Mouse (Mus musculus): ENCODE data around the gene Vmn2r2. TPM values are rescaled to one million over a fixed set of nuclear protein-coding genes. Genes with fewer than 3 reads are reported as not detected.

Gene Vmn2r2
- 0.04 and 0.07 TPM in 2 replicates for polyA plus RNA-seq (2014; fragmentation: Nextera tagmentation; extraction: Ambion mirVana)

DNA sequence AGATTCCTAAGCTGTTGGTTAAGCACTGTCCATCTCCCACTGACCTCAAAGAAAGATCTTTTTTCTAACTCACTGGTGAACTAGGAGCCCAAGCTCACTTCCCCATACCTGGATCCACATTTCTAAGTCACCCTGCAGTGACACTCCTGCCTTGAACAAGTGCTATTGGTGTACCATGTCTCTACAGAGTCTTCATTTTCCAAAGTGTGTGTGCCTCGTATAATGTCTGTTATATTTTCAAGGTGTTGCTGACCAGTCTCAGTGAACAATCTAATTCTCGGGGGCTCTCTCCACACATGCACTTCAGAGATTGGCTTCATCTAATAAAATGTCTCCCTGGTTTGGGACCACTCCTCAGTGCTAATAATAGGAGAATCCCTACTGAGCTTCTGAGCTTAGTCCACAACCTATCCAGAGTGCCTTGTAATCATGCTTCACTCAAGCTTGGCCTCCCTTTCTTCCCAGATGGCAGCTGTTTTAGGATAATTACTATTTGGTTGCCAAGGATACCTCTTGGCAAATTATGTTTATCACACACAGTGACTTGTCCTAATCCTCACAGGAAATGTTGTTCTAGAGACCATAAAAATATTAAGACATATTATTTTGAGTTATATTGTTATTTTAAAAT lies at the start of gene Vmn2r2:
Vmn2r2 (minus strand) TSS at position 51 of the 631 bp plus-strand sequence.
- Histone ChIP-seq H3K4me2 (ENCODE audit: low read depth, low read length) (no peak within 1 kb of the TSS), H3K4me3 (ENCODE audit: low read depth, low read length) (no peak within 1 kb of the TSS), H3K36me3 (replicated peaks; ENCODE audit: control insufficient read depth, insufficient read depth, low read depth, low read length) (no peaks in the 10 kb centered on the region), H3K9ac (replicated peaks; ENCODE audit: low read length) (no peak within 1 kb of the TSS), H3K4me1 (ENCODE audit: control insufficient read depth, insufficient read depth, low read length) (no peaks in the 10 kb centered on the region), H3K27me3 (ENCODE audit: control insufficient read depth, insufficient read depth, low read length) (no peaks in the 10 kb centered on the region), H3K9me3 (replicated peaks; ENCODE audit: control insufficient read depth, low read length) (no peaks in the 10 kb centered on the region), H3K27ac (replicated peaks; ENCODE audit: low read depth, low read length) (no peak within 1 kb of the TSS)
- DNase-seq (ENCODE audit: low spot score) (no peak), ATAC-seq (replicated peaks; ENCODE audit: insufficient number of reproducible peaks, low FRiP score, low TSS enrichment, low read depth) (no peak)
- 83% methylated on average over 2 of the region's 2 CpGs for WGBS

DNA sequence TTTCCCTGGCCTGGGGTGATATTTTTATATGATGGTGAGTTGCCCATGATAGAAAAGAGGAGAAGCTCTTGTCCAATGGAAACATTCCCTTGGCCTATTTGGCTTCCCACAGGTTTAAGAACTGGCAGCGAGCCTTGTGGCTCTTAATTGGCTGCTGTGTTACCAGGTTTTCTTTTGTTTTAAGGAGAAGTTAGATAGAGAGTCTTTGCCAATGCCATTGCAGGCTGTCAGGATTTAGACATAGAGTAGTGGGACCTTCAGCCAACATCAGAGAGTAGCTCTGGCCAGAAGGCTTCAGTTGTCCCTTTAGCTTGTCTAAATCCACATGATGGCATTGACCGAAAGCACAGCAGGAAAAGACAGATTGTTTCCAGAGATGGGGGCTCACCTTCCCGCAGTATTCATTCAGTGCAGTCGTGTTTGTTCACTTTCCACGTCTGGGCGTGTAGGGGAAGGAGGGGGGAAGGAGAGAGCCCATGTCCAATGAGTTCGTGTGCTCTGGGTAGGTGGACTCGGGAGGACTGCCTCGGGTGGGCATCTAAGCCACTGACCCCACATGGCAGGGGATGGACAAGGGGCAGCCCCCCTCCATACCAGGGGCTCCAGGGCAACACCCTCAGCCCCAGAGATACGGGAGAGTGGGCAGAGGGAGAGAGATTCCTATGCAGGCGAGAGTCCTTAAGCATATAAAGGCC lies 28.2 kb downstream of the Vmn2r2 start:
- 87% methylated on average over 11 of the region's 11 CpGs for WGBS
- no peaks in the 10 kb centered on the region for H3K27me3 ChIP-seq (ENCODE audit: control insufficient read depth, insufficient read depth, low read length)
- no peak overlapping the region for H3K4me3 ChIP-seq (ENCODE audit: low read depth, low read length)
- H3K4me1 ChIP-seq (ENCODE audit: control insufficient read depth, insufficient read depth, low read length): no peaks in the 10 kb centered on the region
- no peak overlapping the region for H3K27ac ChIP-seq (replicated peaks; ENCODE audit: low read depth, low read length)
- ATAC-seq (replicated peaks; ENCODE audit: insufficient number of reproducible peaks, low FRiP score, low TSS enrichment, low read depth) (no peak), DNase-seq (ENCODE audit: low spot score) (no peak)
- H3K36me3 ChIP-seq (replicated peaks; ENCODE audit: control insufficient read depth, insufficient read depth, low read depth, low read length): no peaks in the 10 kb centered on the region
- no peak overlapping the region for H3K9ac ChIP-seq (replicated peaks; ENCODE audit: low read length)
- H3K9me3 ChIP-seq (replicated peaks; ENCODE audit: control insufficient read depth, low read length): no peaks in the 10 kb centered on the region
- no peak overlapping the region for H3K4me2 ChIP-seq (ENCODE audit: low read depth, low read length)

DNA sequence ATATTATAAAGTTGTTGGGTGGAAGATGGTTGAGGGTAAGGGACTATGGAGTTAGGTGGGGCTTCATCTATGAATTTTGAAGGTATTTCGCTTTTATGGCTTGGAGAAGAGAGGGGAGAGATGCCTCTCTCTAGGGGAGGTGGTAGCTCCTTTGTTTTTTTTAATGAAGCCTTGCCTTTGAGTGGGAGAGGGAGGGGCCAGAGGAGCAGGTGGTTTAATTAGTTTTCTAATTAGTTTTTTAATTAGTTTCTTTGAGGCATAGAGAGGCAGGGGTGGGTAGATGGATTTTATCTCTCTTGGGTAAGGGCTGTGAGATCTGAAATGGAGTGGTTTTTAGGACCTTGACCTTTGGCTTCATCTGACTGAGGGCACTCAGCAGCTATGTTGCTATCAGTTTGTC lies 29.0 kb downstream of the Vmn2r2 start:
- no peak overlapping the region for H3K9ac ChIP-seq (replicated peaks; ENCODE audit: low read length)
- WGBS: 87% methylated on average over 1 of the region's 1 CpGs
- no peak overlapping the region for H3K4me3 ChIP-seq (ENCODE audit: low read depth, low read length)
- H3K36me3 ChIP-seq (replicated peaks; ENCODE audit: control insufficient read depth, insufficient read depth, low read depth, low read length): no peaks in the 10 kb centered on the region
- H3K4me2 ChIP-seq (ENCODE audit: low read depth, low read length): no peak overlapping the region
- H3K4me1 ChIP-seq (ENCODE audit: control insufficient read depth, insufficient read depth, low read length): no peaks in the 10 kb centered on the region
- no peak overlapping the region for H3K27ac ChIP-seq (replicated peaks; ENCODE audit: low read depth, low read length)
- H3K9me3 ChIP-seq (replicated peaks; ENCODE audit: control insufficient read depth, low read length): no peaks in the 10 kb centered on the region
- H3K27me3 ChIP-seq (ENCODE audit: control insufficient read depth, insufficient read depth, low read length): no peaks in the 10 kb centered on the region
- DNase-seq (ENCODE audit: low spot score) (no peak), ATAC-seq (replicated peaks; ENCODE audit: insufficient number of reproducible peaks, low FRiP score, low TSS enrichment, low read depth) (no peak)

DNA sequence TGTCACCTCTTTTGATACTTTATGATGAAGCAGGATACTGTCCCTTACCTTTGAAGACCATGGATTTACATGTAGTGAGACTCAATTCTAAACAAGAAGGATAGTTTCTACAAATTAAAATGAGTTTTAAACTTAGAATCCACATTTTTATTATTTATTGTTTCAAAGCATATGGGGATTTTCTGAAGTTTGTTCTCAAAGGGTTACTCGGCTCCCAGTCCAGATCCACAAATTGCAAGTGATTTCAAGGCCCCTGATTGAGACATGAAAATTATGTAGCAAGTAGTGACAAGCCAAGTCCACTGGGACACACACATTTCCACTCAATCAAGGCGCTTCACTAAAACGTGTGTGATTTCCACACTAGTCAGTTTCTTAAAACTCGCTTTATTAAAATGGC lies 60.5 kb downstream of the Vmn2r2 start, which contains the start of gene Vmn2r1:
Vmn2r1 (plus strand) TSS at position 301 of the 400 bp plus-strand sequence.
- 76% methylated on average over 4 of the region's 4 CpGs for WGBS

More for the DNA sequence above, 60.5 kb downstream of the Vmn2r2 start, which contains the start of gene Vmn2r1:
- no peak within 1 kb of the TSS for H3K4me3 ChIP-seq (ENCODE audit: low read depth, low read length)
- no peak within 1 kb of the TSS for H3K27ac ChIP-seq (replicated peaks; ENCODE audit: low read depth, low read length)
- DNase-seq (ENCODE audit: low spot score) (no peak), ATAC-seq (replicated peaks; ENCODE audit: insufficient number of reproducible peaks, low FRiP score, low TSS enrichment, low read depth) (no peak)
- H3K36me3 ChIP-seq (replicated peaks; ENCODE audit: control insufficient read depth, insufficient read depth, low read depth, low read length): no peaks in the 10 kb centered on the region
- no peaks in the 10 kb centered on the region for H3K9me3 ChIP-seq (replicated peaks; ENCODE audit: control insufficient read depth, low read length)
- H3K9ac ChIP-seq (replicated peaks; ENCODE audit: low read length): no peak within 1 kb of the TSS
- H3K27me3 ChIP-seq (ENCODE audit: control insufficient read depth, insufficient read depth, low read length): no peaks in the 10 kb centered on the region
- no peak within 1 kb of the TSS for H3K4me2 ChIP-seq (ENCODE audit: low read depth, low read length)
- no peaks in the 10 kb centered on the region for H3K4me1 ChIP-seq (ENCODE audit: control insufficient read depth, insufficient read depth, low read length)

Other genes with a start within 250 kb of the Vmn2r2 start
- 13.8 and 16.5 TPM in 2 replicates for gene Plch1, start 242.5 kb downstream of the Vmn2r2 start, polyA plus RNA-seq (2014; fragmentation: Nextera tagmentation; extraction: Ambion mirVana)
- 3.8 and 3.9 TPM in 2 replicates for gene E130311K13Rik, start 212.5 kb downstream of the Vmn2r2 start, polyA plus RNA-seq (2014; fragmentation: Nextera tagmentation; extraction: Ambion mirVana)
- gene Slc33a1, start 177.2 kb downstream of the Vmn2r2 start, polyA plus RNA-seq (2014; fragmentation: Nextera tagmentation; extraction: Ambion mirVana): 12.5 and 14.8 TPM in 2 replicates
- 76.0 and 81.8 TPM in 2 replicates for gene Gmps, start 165.8 kb downstream of the Vmn2r2 start, polyA plus RNA-seq (2014; fragmentation: Nextera tagmentation; extraction: Ambion mirVana)
- 0.03 and 0.07 TPM in 2 replicates for gene Vmn2r1, start 60.4 kb downstream of the Vmn2r2 start, polyA plus RNA-seq (2014; fragmentation: Nextera tagmentation; extraction: Ambion mirVana)
- gene Vmn2r3, start 147.8 kb upstream of the Vmn2r2 start, polyA plus RNA-seq (2014; fragmentation: Nextera tagmentation; extraction: Ambion mirVana): not detected in 2 replicates

Data from embryonic facial prominence, embryonic 11.5 days (tissue).